Mouse (Mus musculus) lung, postnatal 4 days (tissue): ENCODE data around the gene Il1a.

ENCODE experiments used
- DNase-seq, 2 experiments: peaks; one replicate each; pipeline ENCODE4 v3.0.0; 2021

Il1a gene

DNA sequence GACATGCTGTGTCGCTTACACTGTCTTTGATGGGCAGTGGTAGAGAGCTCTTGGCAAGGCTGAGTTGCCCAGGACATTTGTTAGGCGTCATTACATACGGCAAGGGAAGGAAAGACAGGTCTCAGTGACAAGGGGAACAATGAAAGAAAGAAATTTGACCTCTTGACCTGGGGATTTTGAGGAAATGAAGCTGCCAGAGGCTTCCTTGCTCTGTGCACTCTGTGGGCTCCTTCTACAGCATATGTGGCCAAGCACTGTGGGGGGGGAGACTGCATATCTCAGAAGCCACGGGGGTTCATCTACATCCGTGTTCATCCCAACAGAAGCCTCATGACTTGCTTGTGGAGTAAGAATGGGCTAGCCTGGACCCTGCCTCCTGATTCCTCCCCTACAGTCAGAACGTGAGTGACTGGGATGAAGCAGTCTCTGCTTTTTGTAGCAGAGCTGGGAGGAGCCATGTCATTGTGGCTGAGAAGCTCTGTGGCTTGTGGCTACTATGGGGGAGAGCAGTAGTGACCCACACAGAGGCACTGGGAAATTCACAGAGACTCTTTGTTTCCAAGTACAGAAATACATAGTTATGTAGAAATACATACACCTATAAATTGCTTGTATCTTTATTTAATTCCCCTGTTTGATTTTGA lies 48.5 kb downstream of the Il1a start:
- peak in 1 of 2 experiments; percentile 12 for DNase-seq

DNA sequence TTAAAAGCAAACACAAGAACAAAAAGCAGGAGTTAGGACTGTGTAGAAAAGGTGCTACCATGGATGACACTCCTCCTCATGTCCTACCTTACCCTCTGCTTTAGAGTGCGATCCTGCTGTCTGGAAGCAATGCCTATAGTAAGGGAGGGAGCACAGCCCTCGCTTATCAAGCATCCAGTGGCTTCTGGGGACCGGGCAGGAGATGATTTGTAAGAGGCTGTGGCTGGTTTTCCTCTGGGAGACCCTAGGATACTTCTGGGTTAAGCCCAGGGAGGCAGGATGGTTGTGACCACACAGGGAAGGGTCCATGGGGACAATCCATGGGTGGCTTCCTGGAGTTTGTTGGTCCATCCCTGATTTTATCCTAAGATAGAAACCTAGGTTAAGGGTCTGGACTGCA lies 49.1 kb downstream of the Il1a start:
- DNase-seq = peak in 1 of 2 experiments; percentile 8

DNA sequence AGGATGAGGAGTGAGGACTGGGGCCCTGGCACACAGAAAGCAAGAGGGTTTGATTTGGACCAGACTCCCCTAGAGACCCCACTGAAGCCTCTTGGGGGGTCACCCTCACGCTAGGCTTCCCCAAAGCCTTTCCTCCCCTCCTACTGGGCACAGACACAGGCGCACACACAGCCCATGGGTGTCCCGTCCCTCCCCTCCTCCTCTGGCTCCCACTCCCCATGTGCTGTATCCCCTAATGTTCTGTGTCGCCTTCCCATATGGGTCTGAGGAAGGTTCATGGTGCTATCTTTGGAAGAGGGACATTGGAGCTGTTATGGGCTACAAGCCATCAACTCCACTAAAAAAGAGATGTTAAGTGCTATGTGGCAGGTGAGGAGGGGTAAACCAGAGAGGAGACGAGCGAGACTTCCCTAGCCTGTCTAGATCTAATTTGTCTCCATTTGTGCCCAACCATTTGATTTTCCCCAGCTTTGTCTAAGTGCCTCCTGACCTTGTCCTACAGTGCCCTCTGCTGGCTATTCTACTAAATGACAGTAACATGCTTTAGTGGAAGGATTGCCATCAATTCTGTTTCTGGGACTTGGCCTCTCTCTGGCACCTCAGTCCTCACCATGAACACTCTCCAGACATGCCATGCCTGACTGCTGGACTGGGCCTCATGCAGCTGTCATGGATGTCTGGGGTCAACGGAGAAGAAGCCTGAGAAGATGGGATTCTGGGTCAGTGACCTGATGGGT lies 51.1 kb downstream of the Il1a start:
- peak; percentile 20 to 71 for DNase-seq

GRCm38 (mm10) chr2:129258056-129258455 lies 51.7 kb downstream of the Il1a start:
- peak in 1 of 2 experiments; percentile 8 for DNase-seq

DNA sequence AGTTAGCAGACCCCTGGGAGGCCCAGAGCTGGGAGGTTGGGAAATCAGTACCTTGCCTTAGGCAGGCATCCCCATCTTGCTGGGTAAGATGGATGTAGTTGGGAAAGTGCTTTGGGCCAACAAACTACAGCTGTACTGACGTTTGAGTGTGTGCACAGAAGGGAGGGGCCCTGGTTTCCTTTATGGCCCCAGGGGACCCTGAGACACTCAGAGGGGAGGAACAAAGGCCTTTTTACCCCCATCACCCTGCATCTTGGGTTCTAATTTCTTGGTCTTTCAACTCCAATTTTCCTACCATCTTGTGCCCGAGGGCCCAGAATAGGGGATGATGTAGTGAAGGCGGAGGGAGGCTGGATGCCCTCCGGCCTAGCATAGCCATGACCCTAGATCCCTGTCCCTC lies 53.8 kb downstream of the Il1a start:
- peak in 1 of 2 experiments; percentile 9 for DNase-seq

- no peak for DNase-seq
Observed at GRCm38 (mm10) chr2:129254076-129254475, 55.7 kb downstream of the Il1a start.

DNA sequence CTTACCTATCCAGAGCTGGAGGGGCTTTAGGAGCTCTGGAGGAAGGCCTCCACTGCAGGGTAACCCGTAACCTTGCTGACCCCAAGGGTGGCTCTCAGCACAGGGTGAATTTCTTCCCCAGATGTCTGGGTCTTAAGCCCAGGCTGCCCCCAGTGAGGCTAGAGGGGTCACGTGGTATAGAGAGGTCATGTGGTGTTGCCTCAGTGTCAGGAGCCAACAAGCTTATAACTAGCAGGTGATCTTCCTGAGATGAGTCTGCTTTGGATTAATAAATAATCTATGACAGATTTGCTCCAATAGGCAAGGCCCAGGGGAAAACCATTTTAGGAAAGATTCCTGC lies 56.2 kb downstream of the Il1a start:
- no peak for DNase-seq

GRCm38 (mm10) chr2:129252836-129253630 lies 56.7 kb downstream of the Il1a start:
- DNase-seq = peak in 1 of 2 experiments; percentile 12
